Mouse (Mus musculus) embryo, embryonic 10 days (tissue): ENCODE data around the gene Ccdc170.
"Not testable (repeated sequence)": the region's sequence is repeated elsewhere in the genome, so short reads cannot be mapped to it uniquely, and the experiment has no call there.

Experiments
- DNase-seq: peaks from one replicate; pipeline ENCODE4 v3.0.0-alpha.2; 2015; ENCODE audit warnings: low spot score

Ccdc170 gene

GRCm38 (mm10) chr10:4482355-4482754, at the start of gene Ccdc170:
Ccdc170 (plus strand) TSS chr10:4482502.
- no peak for DNase-seq

DNA sequence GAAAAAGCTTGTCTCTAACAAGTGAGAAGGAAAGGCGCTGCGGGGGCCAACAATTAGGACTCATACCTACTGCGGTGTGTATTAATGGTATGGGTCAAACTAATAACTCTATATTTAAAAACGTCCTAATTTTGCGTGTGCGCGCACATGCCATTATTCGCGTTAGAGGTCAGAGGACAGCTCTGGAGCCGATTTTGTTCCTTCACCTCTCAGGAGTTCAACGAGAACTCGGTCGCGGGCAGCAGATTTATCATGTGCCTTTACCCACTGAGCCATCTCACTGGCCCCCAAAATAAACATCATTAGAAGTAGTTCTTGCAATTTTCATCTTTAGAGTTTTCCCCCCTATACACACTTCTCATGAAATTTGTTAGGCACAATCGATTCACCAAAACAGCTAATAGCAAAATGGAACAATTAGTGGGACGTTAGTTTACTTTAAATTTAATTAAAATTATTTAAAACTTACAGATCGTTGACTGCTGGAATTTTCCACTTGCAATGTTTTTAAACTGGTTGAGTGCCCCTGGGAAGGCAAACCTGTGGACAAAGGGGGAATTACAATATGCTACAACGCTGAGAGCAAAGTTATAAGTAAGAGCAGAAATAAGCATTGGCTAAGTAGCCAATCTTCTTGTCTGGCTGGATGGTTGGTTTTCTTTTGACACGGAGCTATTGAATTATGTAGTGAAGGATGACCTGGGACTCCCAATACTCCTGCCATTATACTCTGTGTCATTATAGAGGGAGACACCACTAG, 49.1 kb upstream of the Ccdc170 start:
- DNase-seq: peak; percentile 49

GRCm38 (mm10) chr10:4433871-4434270, 48.4 kb upstream of the Ccdc170 start:
- not testable (repeated sequence) for DNase-seq

DNA sequence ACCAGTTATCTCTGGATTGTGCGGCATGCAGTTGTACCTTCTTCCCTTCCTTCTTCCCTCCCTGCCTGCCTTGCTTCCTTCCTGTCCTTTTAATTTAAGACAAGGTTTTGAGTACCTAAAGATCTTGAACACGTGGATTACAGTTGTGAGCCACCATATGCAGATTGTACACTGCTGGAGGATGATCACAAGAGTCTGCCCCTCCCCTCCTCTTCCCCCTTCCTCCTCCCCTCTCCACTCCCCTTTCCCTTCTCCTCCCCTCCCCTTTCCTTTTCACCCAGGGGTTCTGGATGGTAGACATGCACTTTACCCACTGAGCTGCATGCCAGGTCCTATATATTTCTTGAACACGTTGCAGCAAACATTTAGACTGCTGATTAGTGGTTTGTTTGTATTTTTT, 46.9 kb upstream of the Ccdc170 start:
- DNase-seq: no peak

- DNase-seq: no peak
Measured at GRCm38 (mm10) chr10:4456409-4456808, 25.9 kb upstream of the Ccdc170 start.

GRCm38 (mm10) chr10:4460201-4460600, 22.1 kb upstream of the Ccdc170 start:
- no peak for DNase-seq

GRCm38 (mm10) chr10:4465799-4466198, 16.5 kb upstream of the Ccdc170 start:
- no peak for DNase-seq

GRCm38 (mm10) chr10:4469406-4469805, 12.9 kb upstream of the Ccdc170 start:
- DNase-seq: no peak

- DNase-seq: peak; percentile 28
Measured at GRCm38 (mm10) chr10:4473591-4473993, 8.7 kb upstream of the Ccdc170 start.

GRCm38 (mm10) chr10:4475431-4475830, 6.9 kb upstream of the Ccdc170 start:
- no peak for DNase-seq

- DNase-seq: no peak
Measured at GRCm38 (mm10) chr10:4476604-4477003, 5.7 kb upstream of the Ccdc170 start.

DNA sequence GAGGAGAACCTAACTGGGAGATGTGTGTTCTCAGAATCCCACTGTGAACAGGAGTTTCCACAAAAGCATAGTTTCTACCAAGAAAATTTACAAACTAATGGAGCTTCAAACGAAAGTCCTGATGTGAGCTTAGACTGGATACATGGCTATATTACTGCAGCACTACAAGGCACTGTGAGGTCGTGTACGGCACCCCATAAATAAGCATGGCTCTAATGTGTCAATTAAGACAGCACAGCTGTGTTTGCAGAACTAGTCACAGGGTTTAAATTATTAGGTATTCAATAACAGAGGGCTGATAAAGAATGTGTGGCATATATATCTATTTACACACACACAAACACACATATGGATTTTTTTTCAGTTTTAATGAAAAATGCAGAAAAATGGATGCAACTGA, 1.4 kb upstream of the Ccdc170 start:
- no peak for DNase-seq

DNA sequence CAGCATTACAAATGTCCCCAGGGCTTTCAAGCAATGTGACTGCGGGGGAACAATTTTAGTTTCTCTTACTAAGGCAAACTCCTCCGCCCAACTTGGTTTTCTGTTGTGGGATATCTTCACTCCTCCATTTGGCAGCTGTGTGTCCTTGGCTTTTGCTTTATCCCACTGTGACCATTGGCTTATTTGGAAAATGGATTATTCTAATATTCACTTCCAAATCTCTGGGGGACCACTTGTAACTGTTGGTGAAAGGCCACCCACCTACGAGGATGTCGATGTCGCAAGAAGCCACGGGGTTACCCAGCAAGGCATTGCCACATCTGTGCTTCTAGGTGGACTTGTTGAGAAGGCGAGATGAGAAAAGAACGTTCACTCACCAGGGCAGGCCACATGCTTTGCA, 607 bp upstream of the Ccdc170 start:
- DNase-seq: no peak

- no peak for DNase-seq
Measured at GRCm38 (mm10) chr10:4483848-4484247, 1.5 kb downstream of the Ccdc170 start.

- no peak for DNase-seq
Measured at GRCm38 (mm10) chr10:4484986-4485385, 2.7 kb downstream of the Ccdc170 start.

DNA sequence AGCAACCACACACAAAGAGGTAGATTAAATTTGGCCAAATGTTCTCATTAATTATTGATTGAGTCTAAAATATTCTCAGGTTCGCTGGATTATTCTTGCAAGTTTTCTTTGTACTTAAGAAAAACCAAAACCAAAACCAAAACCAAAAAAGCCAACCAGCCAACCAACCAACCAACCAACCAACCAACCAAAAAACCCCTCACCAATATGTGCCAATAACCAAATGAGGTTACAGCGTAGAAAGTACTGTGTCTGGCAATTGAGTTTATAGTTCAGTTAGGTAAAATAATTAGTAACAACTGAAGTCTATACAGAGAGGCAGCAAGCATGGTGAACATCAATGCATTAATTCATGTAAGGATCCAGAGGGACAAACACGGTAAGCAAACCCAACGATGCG, 7.6 kb downstream of the Ccdc170 start:
- no peak for DNase-seq

DNA sequence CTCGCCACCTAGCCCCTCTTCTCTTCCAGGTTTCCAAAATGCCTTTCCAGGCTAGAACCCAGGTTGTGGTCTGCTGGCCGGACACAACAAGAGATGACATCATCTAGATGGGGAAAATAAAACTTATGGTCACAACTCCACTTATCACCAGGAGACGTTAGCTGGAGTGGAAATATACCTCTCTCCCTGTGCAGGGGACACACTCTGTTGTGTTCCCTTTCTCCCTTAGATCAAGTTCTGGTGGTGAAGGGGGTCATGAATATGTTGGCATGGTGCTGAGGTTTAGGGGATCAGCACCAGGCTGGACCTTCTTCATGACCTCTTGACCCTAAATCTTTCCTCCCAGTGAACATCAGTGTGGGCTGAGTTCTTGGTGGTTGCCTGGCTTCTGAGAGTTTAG, 9.0 kb downstream of the Ccdc170 start:
- no peak for DNase-seq

DNA sequence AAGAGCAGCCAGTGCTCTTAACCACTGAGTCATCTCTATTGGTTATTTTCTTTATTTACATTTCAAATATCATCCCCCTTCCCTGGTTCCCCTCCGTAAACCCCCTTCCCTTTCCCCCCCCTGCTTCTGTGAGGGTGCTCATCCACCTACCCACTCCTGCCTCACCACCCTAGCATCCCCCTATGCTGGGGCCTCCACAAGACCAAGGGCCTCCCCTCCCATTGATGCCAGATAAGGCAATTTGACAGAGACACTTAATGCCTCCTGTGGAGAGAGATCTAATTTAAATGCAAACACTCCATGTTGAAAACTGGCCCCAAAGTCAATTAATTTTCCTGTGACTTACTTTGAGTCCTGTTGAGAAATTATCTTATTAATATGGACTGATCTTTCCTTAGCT, 9.7 kb downstream of the Ccdc170 start:
- DNase-seq: no peak

GRCm38 (mm10) chr10:4492909-4493308, 10.6 kb downstream of the Ccdc170 start:
- DNase-seq: peak; percentile 26

GRCm38 (mm10) chr10:4503251-4503650, 20.9 kb downstream of the Ccdc170 start:
- no peak for DNase-seq

DNA sequence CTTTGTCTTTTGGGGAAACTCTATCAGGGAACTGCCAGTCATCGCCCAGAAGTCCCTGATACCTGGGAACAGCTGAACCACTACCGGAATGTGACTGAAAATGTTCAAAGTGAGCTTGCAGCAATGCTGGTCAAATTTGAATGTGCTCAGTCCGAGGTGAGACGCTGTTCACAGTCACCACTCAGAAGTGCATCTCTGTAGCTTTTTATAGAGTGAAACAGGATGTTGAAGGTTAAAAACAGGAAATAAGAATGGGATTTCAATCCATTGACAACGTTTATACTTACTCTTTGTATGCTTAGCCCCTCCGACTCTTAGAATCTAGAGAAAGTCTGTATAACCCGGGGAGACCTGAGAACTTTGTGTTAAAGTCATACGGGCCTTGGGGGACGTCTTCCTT, 30.4 kb downstream of the Ccdc170 start:
- DNase-seq: no peak

- DNase-seq: no peak
Measured at GRCm38 (mm10) chr10:4517614-4518013, 35.3 kb downstream of the Ccdc170 start.

GRCm38 (mm10) chr10:4519645-4520044, 37.3 kb downstream of the Ccdc170 start:
- DNase-seq: no peak

GRCm38 (mm10) chr10:4520394-4521102, 38.2 kb downstream of the Ccdc170 start:
- no peak for DNase-seq
